Mouse (Mus musculus) kidney, embryonic 15.5 days (tissue): ENCODE measurements around the gene Pdlim5. TPM values are rescaled to one million over a fixed set of nuclear protein-coding genes. Genes with fewer than 3 reads are reported as not detected.
"Not testable (repeated sequence)": the region's sequence is repeated elsewhere in the genome, so short reads cannot be mapped to it uniquely, and the experiment has no call there.

ENCODE experiments used
- ATAC-seq: fragments of 200-750 bp; cut with Nextera tagmentation; replicated peaks from 2 replicates; pipeline ENCODE4 v1.8.0; 2017; ENCODE audit warnings: moderate TSS enrichment; ENCODE audit not compliant: low FRiP score
- H3K27ac ChIP-seq: fragments of 300-500 bp; sonication (generic); 2 replicates; pipeline ENCODE4 v1.5.1; 2015; ENCODE audit warnings: mild to moderate bottlenecking, inconsistent platforms
- H3K27me3 ChIP-seq: fragments of 300-500 bp; sonication (generic); 2 replicates; pipeline ENCODE4 v1.6.1; 2015; ENCODE audit warnings: inconsistent platforms
- H3K36me3 ChIP-seq: fragments of 300-500 bp; sonication (generic); 2 replicates; pipeline ENCODE4 v1.6.1; 2015; ENCODE audit warnings: inconsistent platforms
- H3K4me1 ChIP-seq: fragments of 300-500 bp; sonication (generic); 2 replicates; pipeline ENCODE4 v1.6.1; 2015; ENCODE audit warnings: inconsistent platforms
- H3K4me2 ChIP-seq: fragments of 300-500 bp; sonication (generic); 2 replicates; pipeline ENCODE4 v1.6.1; 2015; ENCODE audit warnings: moderate library complexity, mild to moderate bottlenecking, inconsistent platforms
- H3K4me3 ChIP-seq: fragments of 300-500 bp; sonication (generic); replicated peaks from 2 replicates; pipeline ENCODE4 v1.5.1; 2015; ENCODE audit warnings: mild to moderate bottlenecking, inconsistent platforms
- H3K9ac ChIP-seq: fragments of 300-500 bp; sonication (generic); 2 replicates; pipeline ENCODE4 v1.6.1; 2015; ENCODE audit warnings: mild to moderate bottlenecking, inconsistent platforms
- H3K9me3 ChIP-seq: fragments of 300-500 bp; sonication (generic); replicated peaks from 2 replicates; pipeline ENCODE4 v1.6.1; 2016; ENCODE audit warnings: inconsistent platforms
- WGBS: fragments of 180-500 bp; shearing (Covaris S2); methylation state at CpG from one replicate; pipeline ENCODE4 v1.1.7; 2015; ENCODE audit warnings: mixed read lengths; 5-methylcytosine and 5-hydroxymethylcytosine counted together
- polyA plus RNA-seq: library from polyadenylated mRNA; unstranded; fragments of >200 nt; fragmentation: Nextera tagmentation; extraction: Ambion mirVana; gene quantifications from 2 replicates; pipeline ENCODE4 v1.2.1, GENCODE M21; 2015

The Pdlim5 gene
- polyA plus RNA-seq, 1 experiment from 2014 or later = 46.6 TPM

- Histone ChIP-seq H3K27me3 (no peaks in the 10 kb centered on the region), H3K9ac (no peak overlapping the region), H3K4me2 (no peak overlapping the region), H3K9me3 (0 out of 2 replicates have a peak, but pooled peaks cover 5% of the 10 kb centered on the region), H3K4me3 (no peak overlapping the region), H3K4me1 (peaks cover 6% of the 10 kb centered on the region), H3K27ac (no peak overlapping the region), H3K36me3 (no peaks in the 10 kb centered on the region)
- ATAC-seq = no peak
- 93% methylated on average over 6 of the region's 6 CpGs for WGBS
Measured at GRCm38 (mm10) chr3:142207488-142207887, 188.0 kb downstream of the Pdlim5 start.

GRCm38 (mm10) chr3:142206316-142206715 is 189.2 kb downstream of the Pdlim5 start:
- peaks cover 6% of the 10 kb centered on the region for H3K4me1 ChIP-seq
- ATAC-seq = no peak
- H3K4me3 ChIP-seq = no peak overlapping the region
- no peak overlapping the region for H3K4me2 ChIP-seq
- no peak overlapping the region for H3K27ac ChIP-seq
- H3K36me3 ChIP-seq = no peaks in the 10 kb centered on the region
- 0 out of 2 replicates have a peak, but pooled peaks cover 7% of the 10 kb centered on the region for H3K9me3 ChIP-seq
- no peak overlapping the region for H3K9ac ChIP-seq
- H3K27me3 ChIP-seq = no peaks in the 10 kb centered on the region
- 56% methylated on average over 3 of the region's 3 CpGs for WGBS

GRCm38 (mm10) chr3:142196142-142196541 is 199.4 kb downstream of the Pdlim5 start:
- H3K9me3 ChIP-seq = no peaks in the 10 kb centered on the region
- no peaks in the 10 kb centered on the region for H3K27me3 ChIP-seq
- H3K27ac ChIP-seq = no peak overlapping the region
- no peak overlapping the region for H3K4me3 ChIP-seq
- no peak for ATAC-seq
- no peaks in the 10 kb centered on the region for H3K4me1 ChIP-seq
- 84% methylated on average over 8 of the region's 8 CpGs for WGBS
- no peak overlapping the region for H3K9ac ChIP-seq
- no peak overlapping the region for H3K4me2 ChIP-seq
- no peaks in the 10 kb centered on the region for H3K36me3 ChIP-seq

GRCm38 (mm10) chr3:142191627-142192026 is 203.9 kb downstream of the Pdlim5 start:
- H3K36me3 ChIP-seq, H3K27me3 ChIP-seq, H3K4me3 ChIP-seq, H3K27ac ChIP-seq, H3K9ac ChIP-seq, ATAC-seq, H3K9me3 ChIP-seq, H3K4me2 ChIP-seq, H3K4me1 ChIP-seq: not testable (repeated sequence)

Other genes with a start within 250 kb of the Pdlim5 start
- gene Bmpr1b, start 226.3 kb downstream of the Pdlim5 start, polyA plus RNA-seq = 8.1 and 8.5 TPM in 2 replicates
- gene Gbp5, start 98.3 kb upstream of the Pdlim5 start, polyA plus RNA-seq = 0.06 TPM in 2 replicates
- 2.6 and 3.3 TPM in 2 replicates for gene Gbp7, start 134.6 kb upstream of the Pdlim5 start, polyA plus RNA-seq
- 1.5 and 1.6 TPM in 2 replicates for gene Gbp3, start 164.3 kb upstream of the Pdlim5 start, polyA plus RNA-seq
- 0.05 TPM in 1 of 2 replicates, not detected in the other for gene Gbp2b, start 199.2 kb upstream of the Pdlim5 start, polyA plus RNA-seq
- gene Gbp2, start 224.9 kb upstream of the Pdlim5 start, polyA plus RNA-seq = 0.95 and 1.7 TPM in 2 replicates